Comparison of ENCODE assay signal across 8 mouse cellular contexts in the genomic region with DNA sequence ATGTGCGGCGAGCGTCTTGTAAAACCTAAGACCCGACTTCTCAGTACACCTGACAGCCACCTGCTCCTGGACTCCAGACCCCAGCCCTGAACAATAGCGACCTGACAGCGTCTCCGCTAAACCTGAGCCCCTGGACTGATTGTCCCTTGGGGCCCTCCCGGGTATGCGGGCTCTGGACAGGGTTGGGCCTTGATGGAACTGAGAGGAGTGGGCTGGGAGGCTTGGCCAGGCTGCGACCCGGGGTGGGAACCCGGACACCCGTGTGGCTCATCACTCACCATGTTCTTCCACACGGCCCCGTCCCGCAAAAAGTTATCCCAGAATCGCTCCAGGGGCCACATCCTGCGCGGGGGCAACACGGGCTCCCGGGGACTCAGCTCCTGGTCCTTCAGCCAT. TPM values are rescaled to one million over a fixed set of nuclear protein-coding genes. Genes with fewer than 3 reads are reported as not detected.
DNase-seq lines count a peak whose midpoint lies in the region; ATAC-seq and TF ChIP-seq lines count a peak whose summit lies in the region.

No protein-coding gene starts in this region.

- H3K4me2 ChIP-seq in kidney, embryonic 16.5 days (replicated peaks; ENCODE audit: low read depth, low read length): peak overlapping the region; percentile 86
- H3K4me2 ChIP-seq in forebrain, postnatal 0 days (ENCODE audit: low read depth): peak overlapping the region; percentile 84

- H3K4me3 ChIP-seq in kidney, embryonic 16.5 days (ENCODE audit: low read length): peak overlapping the region; percentile 83
- peak overlapping the region; percentile 82 for H3K4me3 ChIP-seq in bone marrow, adult 2 months (replicated peaks; ENCODE audit: control insufficient read depth, low read depth, low read length)
- H3K4me3 ChIP-seq in forebrain, postnatal 0 days (ENCODE audit: low read depth, low read length): peak overlapping the region; percentile 79

- peaks cover 12% of the 10 kb centered on the region for H3K4me1 ChIP-seq in kidney, embryonic 16.5 days (ENCODE audit: insufficient read depth, low read length)
- H3K4me1 ChIP-seq in bone marrow, adult 2 months (ENCODE audit: control insufficient read depth, insufficient read depth, low read length): no peaks in the 10 kb centered on the region; the same call in 1 of the 2 replicates
- no peaks in the 10 kb centered on the region for H3K4me1 ChIP-seq in forebrain, postnatal 0 days (ENCODE audit: insufficient read depth)

- WGBS in kidney, embryonic 16.5 days: under 1% methylated on average over 21 of the region's 21 CpGs
- under 1% methylated on average over 21 of the region's 21 CpGs for WGBS in bone marrow, adult 2 months
- WGBS in forebrain, postnatal 0 days: 2% methylated on average over 21 of the region's 21 CpGs

- H3K36me3 ChIP-seq in kidney, embryonic 16.5 days (ENCODE audit: insufficient read depth, low read length): peaks cover 11% of the 10 kb centered on the region; the same call in 1 of the 2 replicates
- peaks cover 11% of the 10 kb centered on the region; the same call in 1 of the 2 replicates for H3K36me3 ChIP-seq in forebrain, postnatal 0 days (ENCODE audit: insufficient read depth)

- peak overlapping the region; percentile 86 for H3K9ac ChIP-seq in kidney, embryonic 16.5 days (replicated peaks; ENCODE audit: low read length)
- H3K9ac ChIP-seq in forebrain, postnatal 0 days: peak overlapping the region; percentile 80

- TF ChIP-seq CTCF in bone marrow, adult 2 months (IDR thresholded peaks at IDR 0.05; ENCODE audit: control insufficient read depth, insufficient read depth, low read length): no peak
- no peak for TF ChIP-seq CTCF in forebrain, postnatal 0 days (IDR thresholded peaks at IDR 0.05; ENCODE audit: low read depth)

- no peak for TF ChIP-seq POLR2A in bone marrow, adult 2 months (IDR thresholded peaks at IDR 0.05; ENCODE audit: borderline replicate concordance, control insufficient read depth, low read depth, low read length)

- no peak for DNase-seq in kidney, adult 11 months
- DNase-seq in forebrain, postnatal 0 days: no peak
- no peak for DNase-seq in frontal cortex, postnatal 10 days (ENCODE audit: low spot score in 2 of 2)
- DNase-seq in right cerebral cortex, postnatal 36 days (ENCODE audit: low spot score in 2 of 2): no peak
- no peak for DNase-seq in frontal cortex, postnatal 25 days (ENCODE audit: low spot score in 2 of 2)

- no peaks in the 10 kb centered on the region for H3K9me3 ChIP-seq in kidney, embryonic 16.5 days (ENCODE audit: low read length)
- H3K9me3 ChIP-seq in forebrain, postnatal 0 days (ENCODE audit: low read length): no peaks in the 10 kb centered on the region

- peak overlapping the region; percentile 88 for H3K27ac ChIP-seq in kidney, embryonic 16.5 days (ENCODE audit: low read length)
- H3K27ac ChIP-seq in bone marrow, adult 2 months (ENCODE audit: control insufficient read depth, insufficient read depth, low read depth, low read length, poor library complexity): peak overlapping the region; percentile 88; the same call in 1 of the 2 replicates
- 0 out of 2 replicates have a peak overlapping the region, but pooled peaks have one; percentile 35 for H3K27ac ChIP-seq in forebrain, postnatal 0 days (ENCODE audit: low read depth, low read length)

- ATAC-seq in kidney, embryonic 16.5 days (ENCODE audit: low FRiP score, low TSS enrichment): peak; percentile 67; the same call in 1 of the 2 replicates
- peak; percentile 57 for ATAC-seq in forebrain, postnatal 0 days
- peak; percentile 41 for ATAC-seq in megakaryocyte, adult 5-6 weeks (ENCODE audit: poor library complexity, severe bottlenecking)

- no peaks in the 10 kb centered on the region for H3K27me3 ChIP-seq in kidney, embryonic 16.5 days (ENCODE audit: insufficient read depth, low read length)
- no peaks in the 10 kb centered on the region for H3K27me3 ChIP-seq in forebrain, postnatal 0 days (ENCODE audit: insufficient read depth, low read length)

RNA-seq across cellular contexts. Expression of gene Ndufb6, which starts 0.3 kb away (rescaled TPM):
- polyA plus RNA-seq in kidney, embryonic 16.5 days (2015; fragmentation: Nextera tagmentation; extraction: Ambion mirVana): 353 and 371 TPM in 2 replicates
- polyA plus RNA-seq in bone marrow, adult 2 months (2011; ENCODE audit: insufficient read depth, insufficient read length, low replicate concordance, missing spikeins): 30.4 and 44.1 TPM in 2 replicates
- total RNA-seq in forebrain, postnatal 0 days (2014; rRNA removed): 187 and 250 TPM in 2 replicates
- polyA plus RNA-seq in forebrain, postnatal 0 days (2015; fragmentation: Nextera tagmentation; extraction: Ambion mirVana): 392 and 475 TPM in 2 replicates
- total RNA-seq in megakaryocyte, adult 5-6 weeks (2015): 107 and 117 TPM in 2 replicates
- total RNA-seq in megakaryocyte, adult 5-6 weeks (2017): 33.3 and 47.0 TPM in 2 replicates

RNA-seq across cellular contexts. Expression of gene Topors, which starts 9.2 kb away (rescaled TPM):
- 42.4 and 44.8 TPM in 2 replicates for polyA plus RNA-seq in kidney, embryonic 16.5 days (2015; fragmentation: Nextera tagmentation; extraction: Ambion mirVana)
- 7.9 and 20.6 TPM in 2 replicates for polyA plus RNA-seq in bone marrow, adult 2 months (2011; ENCODE audit: insufficient read depth, insufficient read length, low replicate concordance, missing spikeins)
- 27.6 and 35.1 TPM in 2 replicates for total RNA-seq in forebrain, postnatal 0 days (2014; rRNA removed)
- 23.1 and 29.4 TPM in 2 replicates for polyA plus RNA-seq in forebrain, postnatal 0 days (2015; fragmentation: Nextera tagmentation; extraction: Ambion mirVana)
- total RNA-seq in megakaryocyte, adult 5-6 weeks (2015): 23.8 and 27.2 TPM in 2 replicates
- total RNA-seq in megakaryocyte, adult 5-6 weeks (2017): 43.1 and 46.2 TPM in 2 replicates

RNA-seq across cellular contexts. Expression of gene Smim27, which starts 9.5 kb away (rescaled TPM):
- 30.1 and 31.7 TPM in 2 replicates for polyA plus RNA-seq in kidney, embryonic 16.5 days (2015; fragmentation: Nextera tagmentation; extraction: Ambion mirVana)
- polyA plus RNA-seq in bone marrow, adult 2 months (2011; ENCODE audit: insufficient read depth, insufficient read length, low replicate concordance, missing spikeins): 12.2 and 13.7 TPM in 2 replicates
- total RNA-seq in forebrain, postnatal 0 days (2014; rRNA removed): 3.8 and 4.3 TPM in 2 replicates
- 17.0 and 24.5 TPM in 2 replicates for polyA plus RNA-seq in forebrain, postnatal 0 days (2015; fragmentation: Nextera tagmentation; extraction: Ambion mirVana)
- 15.8 and 19.0 TPM in 2 replicates for total RNA-seq in megakaryocyte, adult 5-6 weeks (2015)
- 8.3 and 11.3 TPM in 2 replicates for total RNA-seq in megakaryocyte, adult 5-6 weeks (2017)

RNA-seq across cellular contexts. Expression of gene Ddx58, which starts 39.2 kb away (rescaled TPM):
- 7.8 and 12.3 TPM in 2 replicates for polyA plus RNA-seq in kidney, embryonic 16.5 days (2015; fragmentation: Nextera tagmentation; extraction: Ambion mirVana)
- polyA plus RNA-seq in bone marrow, adult 2 months (2011; ENCODE audit: insufficient read depth, insufficient read length, low replicate concordance, missing spikeins): 11.1 and 17.6 TPM in 2 replicates
- total RNA-seq in forebrain, postnatal 0 days (2014; rRNA removed): 5.5 and 7.6 TPM in 2 replicates
- 1.7 and 2.8 TPM in 2 replicates for polyA plus RNA-seq in forebrain, postnatal 0 days (2015; fragmentation: Nextera tagmentation; extraction: Ambion mirVana)
- 27.7 and 34.4 TPM in 2 replicates for total RNA-seq in megakaryocyte, adult 5-6 weeks (2015)
- 31.1 and 32.6 TPM in 2 replicates for total RNA-seq in megakaryocyte, adult 5-6 weeks (2017)

Comparison
In these comparisons a context has a peak if more than half of its experiments do, and no peak if none do; other contexts are left out.
1. H3K27ac ChIP-seq: peak in every context shown above with its lines; median percentile 88 in kidney, embryonic 16.5 days; 88 in bone marrow, adult 2 months; 35 in forebrain, postnatal 0 days.